Mouse (Mus musculus) mature B cell (primary cell): ENCODE measurements around the gene Ttn.
"Not testable (repeated sequence)": the region's sequence is repeated elsewhere in the genome, so short reads cannot be mapped to it uniquely, and the experiment has no call there.

Experiments used
- in situ Hi-C: fragments of 300-500 bp; cut with MboI; formaldehyde crosslinking; loops from 2 replicates; pipeline ENCODE4 v1.14.3; 2019

Gene Ttn

GRCm38 (mm10) chr2:76982391-76983145, at the start of gene Ttn:
Gene Ttn, minus strand, starts transcription at chr2:76982547.
- in situ Hi-C loops = no loop called here

- in situ Hi-C loops = no loop called here
These were observed 38.3 kb upstream of the Ttn start for GRCm38 (mm10) chr2:77020649-77021048.

DNA sequence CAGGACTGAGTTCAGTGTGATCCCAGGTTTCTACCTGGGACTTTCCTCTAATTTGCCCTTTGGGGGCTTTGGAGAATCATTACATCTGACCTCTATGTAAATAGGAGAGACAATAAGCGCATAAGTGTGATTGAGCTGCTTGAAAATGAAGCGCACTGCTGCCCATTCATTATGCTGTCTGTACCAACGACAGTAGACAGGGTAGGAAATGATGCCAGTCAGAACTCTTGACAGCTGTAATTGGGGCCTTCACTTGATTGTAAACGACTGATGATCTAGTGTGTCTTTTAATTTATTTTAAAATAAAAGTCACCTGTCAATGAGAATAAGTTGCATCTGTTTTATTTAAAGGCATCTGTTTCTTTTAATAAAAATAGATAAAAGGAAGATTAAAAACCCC, 35.4 kb upstream of the Ttn start:
- in situ Hi-C loops = no loop called here

- in situ Hi-C loops = not testable (repeated sequence)
These were observed 31.1 kb upstream of the Ttn start for GRCm38 (mm10) chr2:77013449-77013848.

DNA sequence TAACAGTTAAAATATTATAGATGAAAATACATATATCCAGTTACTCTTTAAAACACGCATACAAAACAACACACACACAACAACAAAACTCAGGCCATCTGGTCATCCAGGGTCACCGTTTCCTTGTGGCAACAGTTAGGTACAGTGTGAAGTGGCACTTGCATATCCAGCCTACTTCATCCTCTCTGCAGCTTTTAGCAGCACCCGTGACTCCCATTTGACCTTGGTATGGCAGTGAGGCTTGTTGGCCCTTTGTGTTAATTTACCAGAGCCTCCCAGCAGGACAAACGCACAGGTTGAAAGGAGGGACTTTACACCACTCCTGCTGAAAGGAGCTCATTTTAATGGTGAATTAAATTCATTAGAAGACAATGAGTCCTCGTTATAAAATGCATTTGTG, 29.6 kb upstream of the Ttn start:
- in situ Hi-C loops = no loop called here

DNA sequence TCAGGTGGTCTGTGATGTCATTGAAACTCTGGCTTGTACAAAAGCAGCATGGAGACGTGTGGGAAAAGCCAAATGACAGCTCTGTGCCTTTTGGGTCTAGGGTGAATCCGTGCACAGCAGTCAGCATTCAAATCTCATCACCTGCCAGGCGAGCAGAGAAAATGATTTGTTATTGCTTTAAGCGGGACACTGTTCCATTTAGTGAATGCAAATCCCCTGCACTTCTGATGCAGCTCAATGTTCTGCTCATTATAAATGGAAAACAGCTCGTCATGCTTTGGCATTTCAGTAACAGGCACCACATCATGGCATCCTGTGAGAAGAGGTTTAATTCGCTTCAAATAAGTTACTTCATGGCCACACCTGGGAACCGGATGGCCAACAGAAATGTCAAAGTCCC, 24.7 kb upstream of the Ttn start:
- in situ Hi-C loops = no loop called here

DNA sequence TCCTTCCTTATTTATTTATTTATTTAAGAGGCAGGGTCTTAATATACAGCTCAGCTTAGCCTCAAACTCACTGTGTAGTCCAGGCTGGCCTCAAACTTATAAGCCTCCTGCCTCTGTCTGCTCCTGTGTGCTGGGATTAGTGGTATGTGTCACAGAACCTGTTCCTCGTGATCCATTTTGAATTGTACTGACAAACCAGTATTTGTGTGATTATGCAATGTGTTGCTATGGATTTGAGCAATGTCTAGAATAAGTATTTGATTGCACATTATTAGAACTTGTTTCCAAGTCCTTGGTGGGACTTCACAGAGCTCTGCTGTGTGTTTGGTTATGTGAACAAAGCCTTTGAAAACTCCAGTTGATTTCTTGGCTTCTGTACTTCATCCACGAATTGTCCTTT, 20.8 kb upstream of the Ttn start:
- in situ Hi-C loops = no loop called here

DNA sequence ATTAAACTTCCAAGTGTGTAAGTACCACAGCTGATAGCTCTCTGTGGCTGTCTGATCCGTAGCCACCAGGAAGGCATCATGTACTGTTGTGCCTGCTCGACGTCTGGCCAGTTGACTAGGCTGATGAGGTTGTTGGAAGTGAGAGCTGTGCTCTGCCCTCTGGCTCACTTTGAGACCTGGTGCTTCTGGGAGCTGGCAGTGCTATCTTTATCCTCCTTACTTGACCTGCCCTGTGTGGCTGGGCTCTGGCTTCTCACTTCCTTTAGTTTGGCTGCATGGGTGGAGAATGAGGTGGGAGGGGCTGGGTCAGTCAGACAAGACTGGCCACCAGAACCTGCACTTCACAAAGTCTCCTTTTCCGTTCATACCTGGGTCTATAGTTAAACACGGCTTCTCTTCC, 16.0 kb upstream of the Ttn start:
- in situ Hi-C loops = no loop called here

GRCm38 (mm10) chr2:76992493-76993201, 10.3 kb upstream of the Ttn start:
- in situ Hi-C loops = no loop called here

- in situ Hi-C loops = no loop called here
These were observed 5.0 kb upstream of the Ttn start for GRCm38 (mm10) chr2:76987317-76987716.

GRCm38 (mm10) chr2:76984384-76984783, 2.0 kb upstream of the Ttn start:
- in situ Hi-C loops = no loop called here

- in situ Hi-C loops = no loop called here
These were observed 1.3 kb upstream of the Ttn start for GRCm38 (mm10) chr2:76983601-76984000.

DNA sequence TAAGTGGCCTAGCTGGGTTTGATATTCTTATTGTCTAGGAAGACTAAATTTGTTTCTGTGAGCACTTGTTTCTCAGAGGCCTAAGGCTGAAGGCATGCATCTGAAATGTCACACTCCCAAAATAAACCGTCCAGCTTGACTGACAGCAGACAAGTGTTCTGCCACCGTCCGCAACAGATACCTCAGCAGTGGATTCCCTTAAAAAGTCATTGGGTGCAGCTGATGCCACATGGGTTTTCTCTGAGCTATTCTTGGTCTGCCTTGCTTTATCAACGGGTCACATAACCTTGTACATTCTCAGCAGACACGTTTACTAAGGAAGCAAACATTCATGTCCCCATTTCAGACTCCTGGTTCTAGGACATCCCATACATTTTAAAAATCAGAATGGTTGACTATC, 630 bp downstream of the Ttn start:
- in situ Hi-C loops = no loop called here

- in situ Hi-C loops = no loop called here
These were observed 2.2 kb downstream of the Ttn start for GRCm38 (mm10) chr2:76980146-76980545.

GRCm38 (mm10) chr2:76977650-76978049, 4.7 kb downstream of the Ttn start:
- in situ Hi-C loops = no loop called here

DNA sequence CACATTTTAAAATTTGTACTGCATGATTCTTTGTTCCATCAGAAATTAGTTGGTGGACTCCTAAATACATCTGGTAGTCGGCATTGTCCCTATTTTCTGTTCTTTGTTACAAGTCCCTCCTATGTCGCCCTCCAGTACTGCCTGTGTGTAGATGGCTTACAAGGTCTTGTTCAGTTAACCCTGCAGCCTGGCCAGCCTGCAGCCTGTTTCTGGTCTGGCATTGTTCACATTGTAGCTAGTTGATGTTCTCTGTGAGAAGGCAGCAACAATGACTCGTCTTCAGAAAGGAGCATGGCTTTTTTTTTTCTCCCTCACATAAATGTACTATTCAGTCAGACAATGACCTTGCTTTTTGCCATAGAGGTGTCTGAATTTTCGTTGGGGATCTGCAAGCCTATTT, 10.3 kb downstream of the Ttn start:
- in situ Hi-C loops = no loop called here

DNA sequence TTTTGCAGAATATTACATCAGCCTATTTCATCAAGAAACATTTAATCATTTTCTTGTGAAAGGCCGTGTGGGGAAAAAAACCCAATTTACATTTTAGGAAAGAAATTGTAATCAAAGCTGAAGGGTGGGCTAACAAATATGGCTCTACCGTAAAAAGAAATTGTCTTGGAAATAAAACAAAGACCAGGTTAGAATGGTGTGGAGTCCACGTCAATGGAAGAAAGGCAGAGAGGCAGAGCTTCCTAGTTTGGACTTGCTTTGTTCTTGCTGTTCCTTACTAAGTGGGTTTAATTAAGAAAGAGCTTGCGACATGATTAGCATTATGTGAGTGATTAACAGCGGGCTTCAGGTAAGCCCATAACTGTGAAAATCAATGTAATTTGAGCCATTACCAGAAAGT, 11.3 kb downstream of the Ttn start:
- in situ Hi-C loops = no loop called here

- in situ Hi-C loops = no loop called here
These were observed 11.7 kb downstream of the Ttn start for GRCm38 (mm10) chr2:76970669-76971068.

GRCm38 (mm10) chr2:76970204-76970603, 12.1 kb downstream of the Ttn start:
- in situ Hi-C loops = no loop called here

GRCm38 (mm10) chr2:76969637-76970036, 12.7 kb downstream of the Ttn start:
- in situ Hi-C loops = no loop called here

- in situ Hi-C loops = no loop called here
These were observed 13.4 kb downstream of the Ttn start for GRCm38 (mm10) chr2:76968919-76969318.

- in situ Hi-C loops = no loop called here
These were observed 15.8 kb downstream of the Ttn start for GRCm38 (mm10) chr2:76966582-76966981.

GRCm38 (mm10) chr2:76966013-76966412, 16.3 kb downstream of the Ttn start:
- in situ Hi-C loops = no loop called here

GRCm38 (mm10) chr2:76965542-76965941, 16.8 kb downstream of the Ttn start:
- in situ Hi-C loops = no loop called here
